Mouse (Mus musculus) hindbrain, embryonic 14.5 days (tissue): ENCODE results near the gene Rnf10. TPM values are rescaled to one million over a fixed set of nuclear protein-coding genes. Genes with fewer than 3 reads are reported as not detected.

ENCODE experiments used
- ATAC-seq: fragments of 200-750 bp; cut with Nextera tagmentation; 2 replicates; pipeline ENCODE4 v1.8.0; 2017; ENCODE audit warnings: moderate number of reproducible peaks, mild to moderate bottlenecking, moderate TSS enrichment, moderate library complexity; ENCODE audit not compliant: low FRiP score
- DNase-seq: peaks from one replicate; pipeline ENCODE4 v3.0.0-alpha.2; 2015; ENCODE audit warnings: low spot score
- H3K27ac ChIP-seq: fragments of 300-500 bp; sonication (generic); 2 replicates; pipeline ENCODE4 v1.5.1; 2014; ENCODE audit warnings: mild to moderate bottlenecking, moderate library complexity
- H3K27me3 ChIP-seq: fragments of 300-500 bp; sonication (generic); 2 replicates; pipeline ENCODE4 v1.6.1; 2014; ENCODE audit warnings: mild to moderate bottlenecking, low read length, mixed read lengths; ENCODE audit not compliant: control insufficient read depth, insufficient read depth
- H3K36me3 ChIP-seq: fragments of 300-500 bp; sonication (generic); replicated peaks from 2 replicates; pipeline ENCODE4 v1.6.1; 2014; ENCODE audit not compliant: control insufficient read depth, insufficient read depth
- H3K4me1 ChIP-seq: fragments of 300-500 bp; sonication (generic); replicated peaks from 2 replicates; pipeline ENCODE4 v1.6.1; 2014; ENCODE audit warnings: antibody characterized with exemption, low read length, mixed read lengths; ENCODE audit not compliant: control insufficient read depth, insufficient read depth
- H3K4me2 ChIP-seq: fragments of 300-500 bp; sonication (generic); replicated peaks from 2 replicates; pipeline ENCODE4 v1.6.1; 2014; ENCODE audit warnings: mild to moderate bottlenecking, moderate library complexity
- H3K4me3 ChIP-seq: fragments of 300-500 bp; sonication (generic); replicated peaks from 2 replicates; pipeline ENCODE4 v1.5.1; 2014; ENCODE audit warnings: mild to moderate bottlenecking, low read length
- H3K9ac ChIP-seq: fragments of 300-500 bp; sonication (generic); 2 replicates; pipeline ENCODE4 v1.6.1; 2014
- H3K9me3 ChIP-seq: fragments of 300-500 bp; sonication (generic); 2 replicates; pipeline ENCODE4 v1.6.1; 2016; ENCODE audit warnings: low read length; ENCODE audit not compliant: control insufficient read depth
- WGBS: fragments of 180-500 bp; shearing (Covaris S2); extraction: QIAGEN DNeasy Blood & Tissue Kit; methylation state at CpG from one replicate; pipeline ENCODE4 v1.1.7; 2014; 5-methylcytosine and 5-hydroxymethylcytosine counted together
- polyA plus RNA-seq: library from polyadenylated mRNA; unstranded; fragments of >200 nt; fragmentation: Nextera tagmentation; extraction: Ambion mirVana; gene quantifications from 2 replicates; pipeline ENCODE4 v1.2.1, GENCODE M21; 2014

Gene Rnf10
- polyA plus RNA-seq, 1 experiment from 2014 or later = 101 TPM

DNA sequence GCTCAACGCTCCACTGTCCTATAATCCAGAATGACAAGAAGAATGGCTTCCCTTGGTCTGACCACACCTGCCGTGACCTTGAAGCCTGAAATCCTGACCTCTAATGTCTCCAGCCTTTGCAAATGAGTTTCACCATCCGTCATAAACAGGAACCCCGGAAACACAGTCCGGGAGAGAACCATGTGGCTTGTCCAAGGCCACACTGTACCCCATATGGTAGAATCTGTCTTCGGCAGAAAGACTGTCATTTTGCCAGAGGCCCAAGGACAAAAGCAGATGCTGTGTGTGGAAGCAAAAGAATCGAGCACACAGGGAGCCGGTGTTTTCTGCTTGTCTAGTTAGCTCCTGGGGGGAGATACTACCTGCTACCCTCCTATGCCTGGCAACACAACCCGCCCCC lies 60.2 kb downstream of the Rnf10 start:
- Histone ChIP-seq H3K4me2 (no peak overlapping the region), H3K9ac (no peak overlapping the region), H3K4me1 (peaks cover 5% of the 10 kb centered on the region; the same call in 1 of the 2 replicates), H3K27me3 (peaks cover 5% of the 10 kb centered on the region; the same call in 1 of the 2 replicates), H3K4me3 (no peak overlapping the region), H3K9me3 (no peaks in the 10 kb centered on the region), H3K27ac (no peak overlapping the region), H3K36me3 (no peaks in the 10 kb centered on the region)
- 71% methylated on average over 9 of the region's 9 CpGs for WGBS
- DNase-seq = no peak
- ATAC-seq = no peak

GRCm38 (mm10) chr5:115210380-115210779 lies 62.3 kb downstream of the Rnf10 start:
- peaks cover 5% of the 10 kb centered on the region; the same call in 1 of the 2 replicates for H3K27me3 ChIP-seq
- ATAC-seq (no peak), DNase-seq (no peak)
- no peak overlapping the region for H3K4me2 ChIP-seq
- H3K4me3 ChIP-seq = no peak overlapping the region
- H3K9ac ChIP-seq = no peak overlapping the region
- 0 out of 2 replicates have a peak, but pooled peaks cover 2% of the 10 kb centered on the region for H3K4me1 ChIP-seq
- no peaks in the 10 kb centered on the region for H3K36me3 ChIP-seq
- no peak overlapping the region for H3K27ac ChIP-seq
- 18% methylated on average over 1 of the region's 1 CpGs for WGBS
- no peaks in the 10 kb centered on the region for H3K9me3 ChIP-seq

DNA sequence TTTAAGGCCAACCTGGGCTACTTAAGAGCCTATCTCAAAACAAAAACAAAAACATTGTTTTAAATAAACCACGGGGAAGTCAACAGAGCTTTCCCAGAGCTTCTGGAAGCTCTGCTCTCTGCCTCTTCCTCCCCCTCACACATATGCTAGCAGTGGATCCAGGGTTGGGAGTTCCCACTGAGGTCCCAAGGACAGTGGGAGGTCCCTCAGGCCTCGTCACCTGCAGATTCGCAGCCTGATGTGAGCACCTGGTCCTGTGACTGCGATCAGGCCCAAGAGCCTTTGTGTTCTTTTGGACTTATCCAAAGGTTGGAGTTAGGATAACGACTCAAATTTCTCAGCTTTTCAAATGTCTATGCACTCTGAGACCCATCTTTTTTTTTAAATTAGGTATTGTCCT lies 64.1 kb downstream of the Rnf10 start:
- Histone ChIP-seq H3K9ac (no peak overlapping the region), H3K36me3 (no peaks in the 10 kb centered on the region), H3K27me3 (no peaks in the 10 kb centered on the region), H3K4me2 (no peak overlapping the region), H3K4me1 (peaks cover 11% of the 10 kb centered on the region; the same call in 1 of the 2 replicates), H3K27ac (no peak overlapping the region), H3K4me3 (no peak overlapping the region), H3K9me3 (no peaks in the 10 kb centered on the region)
- DNase-seq = no peak
- ATAC-seq = no peak
- 62% methylated on average over 5 of the region's 5 CpGs for WGBS

DNA sequence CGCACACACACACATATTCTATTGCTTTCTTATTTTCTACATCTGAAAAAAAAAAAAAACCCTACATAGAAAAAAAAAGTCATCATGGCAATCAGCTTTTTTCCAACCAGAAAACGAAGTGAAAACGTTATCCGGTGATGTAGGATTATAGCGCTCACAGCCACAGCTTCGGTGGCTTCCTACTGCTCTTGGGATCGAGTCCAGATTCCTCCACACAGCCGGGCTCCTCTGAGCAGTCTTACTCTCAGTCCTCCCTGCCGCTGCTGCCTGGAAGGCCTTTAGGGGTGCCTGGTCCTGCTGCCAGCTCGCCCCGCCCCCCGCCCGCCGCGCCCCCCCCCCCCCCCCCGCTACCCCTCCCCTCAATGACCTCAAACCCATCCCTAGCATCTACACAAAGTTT lies 64.8 kb downstream of the Rnf10 start:
- no peak overlapping the region for H3K4me3 ChIP-seq
- no peaks in the 10 kb centered on the region; the same call in 1 of the 2 replicates for H3K27me3 ChIP-seq
- no peaks in the 10 kb centered on the region for H3K36me3 ChIP-seq
- no peak overlapping the region for H3K4me2 ChIP-seq
- H3K9ac ChIP-seq = no peak overlapping the region
- H3K27ac ChIP-seq = no peak overlapping the region
- 16% methylated on average over 9 of the region's 16 CpGs for WGBS
- DNase-seq = no peak
- H3K4me1 ChIP-seq = peaks cover 12% of the 10 kb centered on the region; the same call in 1 of the 2 replicates
- H3K9me3 ChIP-seq = no peaks in the 10 kb centered on the region
- no peak for ATAC-seq

GRCm38 (mm10) chr5:115207244-115207643 lies 65.5 kb downstream of the Rnf10 start:
- Histone ChIP-seq H3K9ac (no peak overlapping the region), H3K4me1 (peaks cover 12% of the 10 kb centered on the region; the same call in 1 of the 2 replicates), H3K9me3 (no peaks in the 10 kb centered on the region), H3K27ac (no peak overlapping the region), H3K36me3 (no peaks in the 10 kb centered on the region), H3K4me2 (no peak overlapping the region), H3K4me3 (no peak overlapping the region), H3K27me3 (no peaks in the 10 kb centered on the region; the same call in 1 of the 2 replicates)
- DNase-seq = no peak
- 62% methylated on average over 5 of the region's 5 CpGs for WGBS
- no peak for ATAC-seq

- Histone ChIP-seq H3K9me3 (no peaks in the 10 kb centered on the region), H3K4me3 (peak overlapping the region; percentile 22), H3K27me3 (no peaks in the 10 kb centered on the region; the same call in 1 of the 2 replicates), H3K27ac (peak overlapping the region; percentile 61), H3K4me1 (peaks cover 12% of the 10 kb centered on the region; the same call in 1 of the 2 replicates), H3K36me3 (no peaks in the 10 kb centered on the region), H3K4me2 (peak overlapping the region; percentile 56), H3K9ac (peak overlapping the region; percentile 50)
- DNase-seq = peak; percentile 70
- ATAC-seq = peak; percentile 80; the same call in 1 of the 2 replicates
- 3% methylated on average over 31 of the region's 31 CpGs for WGBS
Observed at GRCm38 (mm10) chr5:115204562-115205311, 68.0 kb downstream of the Rnf10 start.

GRCm38 (mm10) chr5:115203735-115204561 lies 68.8 kb downstream of the Rnf10 start:
- ATAC-seq = peak; percentile 37; the same call in 1 of the 2 replicates
- peak overlapping the region; percentile 61 for H3K27ac ChIP-seq

DNA sequence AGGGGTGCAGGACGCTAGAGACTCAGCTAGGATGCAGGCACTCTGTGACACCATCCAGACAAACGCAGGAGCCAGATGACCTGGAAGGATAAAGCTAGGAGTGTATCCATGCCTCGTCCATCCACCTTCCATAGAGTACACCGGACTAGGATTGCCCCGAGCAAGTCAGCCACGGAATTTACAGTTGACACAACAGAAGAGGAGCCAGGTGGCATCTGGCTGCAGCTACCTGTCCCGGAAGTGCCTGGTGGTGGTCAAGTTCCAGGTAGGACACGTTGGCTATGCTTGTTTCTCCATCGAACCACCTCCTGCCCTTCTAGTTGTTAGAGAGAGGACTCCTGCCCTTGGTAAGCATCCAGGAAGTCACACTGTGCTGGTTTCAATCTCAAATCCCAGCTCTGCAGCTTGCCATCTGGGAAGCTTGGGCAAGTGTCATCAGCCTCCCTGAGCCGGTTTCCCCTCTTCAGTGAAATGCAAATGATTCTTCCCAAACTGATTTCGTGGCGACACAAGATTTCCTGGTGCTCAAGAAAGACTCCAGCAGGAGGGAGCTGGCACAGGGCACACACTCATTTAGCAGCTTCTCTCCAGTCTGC lies 78.0 kb downstream of the Rnf10 start:
- 4% methylated on average over 12 of the region's 12 CpGs for WGBS
- Histone ChIP-seq H3K4me1 (peaks cover 14% of the 10 kb centered on the region), H3K36me3 (no peaks in the 10 kb centered on the region), H3K9ac (no peak overlapping the region; the same call in 1 of the 2 replicates), H3K4me2 (peak overlapping the region; percentile 99), H3K9me3 (no peaks in the 10 kb centered on the region), H3K4me3 (peak overlapping the region; percentile 70), H3K27ac (peak overlapping the region; percentile 14; the same call in 1 of the 2 replicates), H3K27me3 (peaks cover 43% of the 10 kb centered on the region)
- ATAC-seq (peak; percentile 22; the same call in 1 of the 2 replicates), DNase-seq (no peak)

More at GRCm38 (mm10) chr5:115203735-115204561, 68.8 kb downstream of the Rnf10 start:
- Histone ChIP-seq H3K9ac (peak overlapping the region; percentile 50), H3K4me2 (peak overlapping the region; percentile 56), H3K4me3 (peak overlapping the region; percentile 22), H3K9me3 (no peaks in the 10 kb centered on the region), H3K36me3 (no peaks in the 10 kb centered on the region), H3K4me1 (peaks cover 12% of the 10 kb centered on the region; the same call in 1 of the 2 replicates), H3K27me3 (no peaks in the 10 kb centered on the region; the same call in 1 of the 2 replicates)
- no peak for DNase-seq
- 9% methylated on average over 23 of the region's 23 CpGs for WGBS
